Comparison of ENCODE assay signal across 26 mouse cellular contexts in genomic region chr6:38868974-38869373, GRCm38 (mm10). TPM values are rescaled to one million over a fixed set of nuclear protein-coding genes. Genes with fewer than 3 reads are reported as not detected.
DNase-seq lines count a peak whose midpoint lies in the region; ATAC-seq and TF ChIP-seq lines count a peak whose summit lies in the region.
"Had no signal": no experiment of that assay in that cellular context is flagged by ENCODE, and none has a peak within 500 bp of the region (broad histone marks: within the 10 kb centered on the region; RNA-seq: fewer than 3 reads in every experiment).

No protein-coding gene starts in this region.

- ATAC-seq in liver, embryonic 13.5 days (ENCODE audit: low read depth), result no peak
- ATAC-seq in stomach, embryonic 16.5 days (ENCODE audit: insufficient read depth, low FRiP score), result 0 out of 2 replicates have a peak, but pooled peaks have one; percentile 35
- no peak for ATAC-seq in lung, postnatal 0 days
- ATAC-seq: CD4-positive, CD25-positive, alpha-beta regulatory T cell, adult 4 months; forebrain, embryonic 14.5 days; forebrain, postnatal 0 days; Patski had no signal

- TF ChIP-seq POLR2A in CH12.LX (IDR thresholded peaks at IDR 0.05; ENCODE audit: low read depth, low read length), result no peak

- H3K4me2 ChIP-seq in liver, embryonic 13.5 days, result no peak overlapping the region
- no peak overlapping the region for H3K4me2 ChIP-seq in CH12.LX (ENCODE audit: insufficient read depth, low read depth, poor library complexity, severe bottlenecking)
- no peak overlapping the region for H3K4me2 ChIP-seq in stomach, embryonic 16.5 days (ENCODE audit: low read depth, low read length)
- H3K4me2 ChIP-seq in lung, postnatal 0 days (replicated peaks; ENCODE audit: low read depth, low read length), result no peak overlapping the region
- H3K4me2 ChIP-seq: embryonic facial prominence, embryonic 12.5 days; embryonic facial prominence, embryonic 15.5 days; heart, embryonic 11.5 days; hindbrain, embryonic 12.5 days; hindbrain, embryonic 15.5 days had no signal

- 85% methylated on average over 1 of the region's 1 CpGs for WGBS in liver, embryonic 13.5 days (ENCODE audit: insufficient replicate concordance)
- 72% methylated on average over 1 of the region's 1 CpGs for WGBS in stomach, embryonic 16.5 days
- 82% methylated on average over 1 of the region's 1 CpGs for WGBS in lung, postnatal 0 days

- H3K79me2 ChIP-seq in CH12.LX (replicated peaks; ENCODE audit: control insufficient read depth, extremely low read depth, insufficient read depth, poor library complexity, severe bottlenecking), result 0 out of 2 replicates have a peak, but pooled peaks cover 4% of the 10 kb centered on the region

- TF ChIP-seq EP300 in CH12.LX (IDR thresholded peaks at IDR 0.05; ENCODE audit: low read length), result no peak
- no peak for TF ChIP-seq EP300 in lung, postnatal 0 days (IDR thresholded peaks at IDR 0.05)

- DNase-seq in liver, embryonic 13.5 days, result no peak
- DNase-seq in liver (no peak), CH12.LX (ENCODE audit: extremely low read depth) (no peak), ES-E14 (ENCODE audit: low read depth, low spot score) (no peak)
- DNase-seq in ovary, postnatal 10 days (ENCODE audit: low spot score), result no peak
- no peak for DNase-seq in lung, postnatal 0 days (ENCODE audit: low spot score)
- DNase-seq: adrenal gland, adult 2 months; adrenal gland, postnatal 14 days; cerebellum, adult 11 months; cerebellum, adult 2 months; cerebellum, adult 9-11 months; cerebellum, postnatal 25 days; forebrain, postnatal 0 days; gastrocnemius, adult 2 months; gastrocnemius, postnatal 14 days; heart, adult 11 months had no signal

- H3K36me3 ChIP-seq in liver, embryonic 13.5 days, result peaks cover 36% of the 10 kb centered on the region
- H3K36me3 ChIP-seq in CH12.LX (replicated peaks in 1 of 2; ENCODE audit: control insufficient read depth in 1 of 2, insufficient read depth in 1 of 2, low read length in 1 of 2), result no peaks in the 10 kb centered on the region
- no peaks in the 10 kb centered on the region for H3K36me3 ChIP-seq in ES-E14 (ENCODE audit: control insufficient read depth, insufficient read depth, low read length, poor library complexity, severe bottlenecking)
- H3K36me3 ChIP-seq in stomach, embryonic 16.5 days (ENCODE audit: control insufficient read depth, insufficient read depth, low read length), result no peaks in the 10 kb centered on the region
- H3K36me3 ChIP-seq in lung, postnatal 0 days (ENCODE audit: insufficient read depth, low read length), result no peaks in the 10 kb centered on the region
- H3K36me3 ChIP-seq: embryonic facial prominence, embryonic 12.5 days; embryonic facial prominence, embryonic 15.5 days; hindbrain, embryonic 12.5 days; hindbrain, embryonic 15.5 days had no signal

- H3K9me3 ChIP-seq in liver, embryonic 13.5 days (replicated peaks), result no peaks in the 10 kb centered on the region
- H3K9me3 ChIP-seq in CH12.LX (replicated peaks; ENCODE audit: low read length) (no peaks in the 10 kb centered on the region), ES-E14 (ENCODE audit: control insufficient read depth, insufficient read depth, low read depth, low read length) (no peaks in the 10 kb centered on the region)
- H3K9me3 ChIP-seq in stomach, embryonic 16.5 days (replicated peaks; ENCODE audit: control insufficient read depth, low read length), result no peaks in the 10 kb centered on the region
- no peaks in the 10 kb centered on the region for H3K9me3 ChIP-seq in lung, postnatal 0 days (ENCODE audit: low read length)
- H3K9me3 ChIP-seq: embryonic facial prominence, embryonic 12.5 days; embryonic facial prominence, embryonic 15.5 days; G1E; hindbrain, embryonic 12.5 days; hindbrain, embryonic 15.5 days had no signal

- no peaks in the 10 kb centered on the region for H3K27me3 ChIP-seq in liver, embryonic 13.5 days
- H3K27me3 ChIP-seq in CH12.LX (replicated peaks), result no peaks in the 10 kb centered on the region
- no peaks in the 10 kb centered on the region for H3K27me3 ChIP-seq in stomach, embryonic 16.5 days (ENCODE audit: control insufficient read depth, insufficient read depth, low read length)
- H3K27me3 ChIP-seq in lung, postnatal 0 days (replicated peaks; ENCODE audit: insufficient read depth, low read length), result no peaks in the 10 kb centered on the region
- H3K27me3 ChIP-seq: embryonic facial prominence, embryonic 12.5 days; embryonic facial prominence, embryonic 15.5 days; hindbrain, embryonic 12.5 days; hindbrain, embryonic 15.5 days; Patski had no signal

- dilution Hi-C loops in CH12.LX (cut with MboI; ENCODE audit: extremely low pct_ligation_motif_present, extremely low pct_unique_long_range_greater_than_20kb, low sequenced_read_pairs), result no loop called here

- in situ Hi-C loops in CH12.LX (cut with MboI; ENCODE audit: low pct_ligation_motif_present, low pct_unique_long_range_greater_than_20kb, low sequenced_read_pairs) (no loop called here), ES-E14 (cut with MboI; ENCODE audit: low sequenced_read_pairs in 2 of 2, unreplicated experiment in 2 of 2) (no loop called here)

- H3K27ac ChIP-seq in liver, embryonic 13.5 days, result 0 out of 2 replicates have a peak overlapping the region, but pooled peaks have one; percentile 20
- H3K27ac ChIP-seq in CH12.LX (ENCODE audit: insufficient read depth, low read depth) (no peak overlapping the region), ES-E14 (ENCODE audit: insufficient read depth, low read depth, low read length, poor library complexity, severe bottlenecking) (no peak overlapping the region)
- 0 out of 2 replicates have a peak overlapping the region, but pooled peaks have one; percentile 13 for H3K27ac ChIP-seq in stomach, embryonic 16.5 days (ENCODE audit: low read length)
- no peak overlapping the region for H3K27ac ChIP-seq in lung, postnatal 0 days (ENCODE audit: low read length)
- H3K27ac ChIP-seq: embryonic facial prominence, embryonic 12.5 days; embryonic facial prominence, embryonic 15.5 days; gastrocnemius, adult 2 months; hindbrain, embryonic 12.5 days; hindbrain, embryonic 15.5 days had no signal

- no peak for TF ChIP-seq CTCF in CH12.LX (conservative IDR thresholded peaks at IDR 0.05 in 1 of 2, IDR thresholded peaks at IDR 0.05 in 1 of 2; ENCODE audit: low read depth in 2 of 2, low read length in 2 of 2)
- TF ChIP-seq CTCF in lung, postnatal 0 days (IDR thresholded peaks at IDR 0.05), result no peak

- TF ChIP-seq RAD21 in CH12.LX (IDR thresholded peaks at IDR 0.05; ENCODE audit: low read depth, low read length), result no peak

- no peak overlapping the region for H3K9ac ChIP-seq in liver, embryonic 13.5 days
- no peak overlapping the region for H3K9ac ChIP-seq in CH12.LX (ENCODE audit: insufficient read depth, low read depth)
- H3K9ac ChIP-seq in ES-E14 (ENCODE audit: insufficient read depth, low read depth, low read length, poor library complexity, severe bottlenecking), result no peak overlapping the region
- H3K9ac ChIP-seq in stomach, embryonic 16.5 days (ENCODE audit: low read length), result no peak overlapping the region
- H3K9ac ChIP-seq in lung, postnatal 0 days (replicated peaks; ENCODE audit: low read depth), result no peak overlapping the region
- H3K9ac ChIP-seq: embryonic facial prominence, embryonic 12.5 days; embryonic facial prominence, embryonic 15.5 days; forebrain, postnatal 0 days; hindbrain, embryonic 12.5 days; hindbrain, embryonic 15.5 days had no signal

- H3K4me1 ChIP-seq in liver, embryonic 13.5 days (replicated peaks), result peaks cover 93% of the 10 kb centered on the region
- H3K4me1 ChIP-seq in CH12.LX (ENCODE audit: control insufficient read depth in 1 of 2, insufficient read depth in 2 of 2) (peaks cover 20 to 34% of the 10 kb centered on the region in 2 experiments), ES-E14 (ENCODE audit: control insufficient read depth in 2 of 2, insufficient read depth in 2 of 2, low read length in 2 of 2, poor library complexity in 1 of 2) (no peaks in the 10 kb centered on the region)
- peaks cover 42% of the 10 kb centered on the region for H3K4me1 ChIP-seq in stomach, embryonic 16.5 days (ENCODE audit: control insufficient read depth, insufficient read depth, low read length)
- peaks cover 16% of the 10 kb centered on the region; the same call in 1 of the 2 replicates for H3K4me1 ChIP-seq in lung, postnatal 0 days (ENCODE audit: insufficient read depth, low read depth, low read length)

- H3K4me3 ChIP-seq in liver, embryonic 13.5 days (replicated peaks), result no peak overlapping the region
- no peak overlapping the region for H3K4me3 ChIP-seq in CH12.LX (replicated peaks in 1 of 3; ENCODE audit: low read depth in 2 of 3, low read length in 2 of 3, poor library complexity in 1 of 3)
- H3K4me3 ChIP-seq in ES-E14 (ENCODE audit: insufficient read depth in 1 of 2, low read depth in 1 of 2, low read length in 2 of 2, poor library complexity in 1 of 2, severe bottlenecking in 1 of 2), result no peak overlapping the region
- no peak overlapping the region for H3K4me3 ChIP-seq in stomach, embryonic 16.5 days (replicated peaks; ENCODE audit: low read length)
- no peak overlapping the region for H3K4me3 ChIP-seq in lung, postnatal 0 days (ENCODE audit: low read depth, low read length)
- H3K4me3 ChIP-seq: embryonic facial prominence, embryonic 12.5 days; embryonic facial prominence, embryonic 15.5 days; gastrocnemius, adult 2 months; hindbrain, embryonic 12.5 days; hindbrain, embryonic 15.5 days had no signal

TF ChIP-seq in CH12.LX, 34 proteins besides CTCF, POLR2A, EP300 and RAD21 (continues in another document):
- 0 out of 2 replicates have a peak, but pooled peaks have one; percentile 18 for TF ChIP-seq MAFK (IDR thresholded peaks at IDR 0.05; ENCODE audit: insufficient replicate concordance, low read length)

TF ChIP-seq in ES-E14, 5 proteins besides CTCF, POLR2A, EP300 and RAD21 (continues in another document):
- TF ChIP-seq ZNF384 (IDR thresholded peaks at IDR 0.05; ENCODE audit: low read depth, low read length), result no peak
- TF ChIP-seq ZC3H11A (IDR thresholded peaks at IDR 0.05; ENCODE audit: borderline replicate concordance, low read depth, low read length), result no peak

RNA-seq across cellular contexts. Expression of gene Tbxas1, which starts 6.2 kb away (rescaled TPM):
- polyA plus RNA-seq in liver, embryonic 13.5 days (2015; fragmentation: Nextera tagmentation; extraction: Ambion mirVana), result 11.4 and 12.2 TPM in 2 replicates
- not detected in 2 replicates for total RNA-seq in CH12.LX (2012; rRNA removed)
- total RNA-seq in CH12.LX (2014; rRNA removed), result not detected in 2 replicates
- not detected in 2 replicates for polyA plus RNA-seq in CH12.LX (2012; ENCODE audit: insufficient read length, low read depth)
- not detected in 2 replicates for total RNA-seq in ES-E14 (2012; rRNA removed)
- 4.4 TPM in 2 replicates for polyA plus RNA-seq in stomach, embryonic 16.5 days (2015; fragmentation: Nextera tagmentation; extraction: Ambion mirVana)
- 5.3 and 5.5 TPM in 2 replicates for polyA plus RNA-seq in lung, postnatal 0 days (2015; fragmentation: Nextera tagmentation; extraction: Ambion mirVana)

RNA-seq across cellular contexts. Expression of gene Hipk2, which starts 7.0 kb away (rescaled TPM):
- polyA plus RNA-seq in liver, embryonic 13.5 days (2015; fragmentation: Nextera tagmentation; extraction: Ambion mirVana), result 20.1 and 20.4 TPM in 2 replicates
- total RNA-seq in CH12.LX (2012; rRNA removed) (1.8 and 2.6 TPM in 2 replicates), CH12.LX (2014; rRNA removed) (1.6 and 1.8 TPM in 2 replicates), ES-E14 (2012; rRNA removed) (7.0 and 9.0 TPM in 2 replicates)
- 4.2 and 5.3 TPM in 2 replicates for polyA plus RNA-seq in CH12.LX (2012; ENCODE audit: insufficient read length, low read depth)
- 21.5 and 21.6 TPM in 2 replicates for polyA plus RNA-seq in stomach, embryonic 16.5 days (2015; fragmentation: Nextera tagmentation; extraction: Ambion mirVana)
- 18.4 and 23.0 TPM in 2 replicates for polyA plus RNA-seq in lung, postnatal 0 days (2015; fragmentation: Nextera tagmentation; extraction: Ambion mirVana)

Comparison
In these comparisons a context has a peak if more than half of its experiments do, and no peak if none do; other contexts are left out.
1. H3K27ac ChIP-seq: peak in liver, embryonic 13.5 days (single experiment) and stomach, embryonic 16.5 days (single experiment); none in CH12.LX (single experiment), ES-E14 (single experiment) and lung, postnatal 0 days (single experiment).